Comparison of ENCODE assay signal across 9 mouse cellular contexts in genomic region chr7:47150420-47151061, GRCm38 (mm10). TPM values are rescaled to one million over a fixed set of nuclear protein-coding genes. Genes with fewer than 3 reads are reported as not detected.
DNase-seq lines count a peak whose midpoint lies in the region; ATAC-seq and TF ChIP-seq lines count a peak whose summit lies in the region.
"Had no signal": no experiment of that assay in that cellular context is flagged by ENCODE, and none has a peak within 500 bp of the region (broad histone marks: within the 10 kb centered on the region; RNA-seq: fewer than 3 reads in every experiment).

No protein-coding gene starts in this region.

- H3K27me3 ChIP-seq in embryonic facial prominence, embryonic 14.5 days (replicated peaks; ENCODE audit: control insufficient read depth, insufficient read depth, low read length) = no peaks in the 10 kb centered on the region
- no peaks in the 10 kb centered on the region for H3K27me3 ChIP-seq in hindbrain, postnatal 0 days (ENCODE audit: insufficient read depth, low read length)
- no peaks in the 10 kb centered on the region for H3K27me3 ChIP-seq in liver, embryonic 14.5 days (ENCODE audit: control insufficient read depth, insufficient read depth, low read length)
- H3K27me3 ChIP-seq in neural tube, embryonic 11.5 days (ENCODE audit: control insufficient read depth, insufficient read depth, low read length) = no peaks in the 10 kb centered on the region

- 5% methylated on average over 10 of the region's 11 CpGs for WGBS in embryonic facial prominence, embryonic 14.5 days
- WGBS in hindbrain, postnatal 0 days = 15% methylated on average over 11 of the region's 11 CpGs
- 11% methylated on average over 11 of the region's 11 CpGs for WGBS in liver, embryonic 14.5 days (ENCODE audit: insufficient replicate concordance)
- 8% methylated on average over 10 of the region's 11 CpGs for WGBS in neural tube, embryonic 11.5 days

- H3K9ac ChIP-seq in embryonic facial prominence, embryonic 14.5 days (ENCODE audit: low read depth, low read length) = no peak overlapping the region
- no peak overlapping the region for H3K9ac ChIP-seq in hindbrain, postnatal 0 days (replicated peaks; ENCODE audit: low read length)
- H3K9ac ChIP-seq in liver, embryonic 14.5 days (replicated peaks) = no peak overlapping the region
- H3K9ac ChIP-seq in neural tube, embryonic 11.5 days (ENCODE audit: low read length) = no peak overlapping the region

- H3K4me3 ChIP-seq in embryonic facial prominence, embryonic 14.5 days (ENCODE audit: low read depth, low read length) = no peak overlapping the region
- H3K4me3 ChIP-seq in hindbrain, postnatal 0 days (ENCODE audit: low read length) = no peak overlapping the region
- H3K4me3 ChIP-seq in liver, embryonic 14.5 days (ENCODE audit: insufficient read depth in 1 of 2, low read depth in 2 of 2, low read length in 2 of 2) = no peak overlapping the region
- no peak overlapping the region for H3K4me3 ChIP-seq in neural tube, embryonic 11.5 days (ENCODE audit: low read depth, low read length)

- peak; percentile 46 for DNase-seq in right cerebral cortex, adult 18-20 months
- no peak for DNase-seq in right cerebral cortex, postnatal 14 days
- peak; percentile 56 for DNase-seq in adrenal gland, postnatal 10 days
- DNase-seq in embryonic facial prominence, embryonic 14.5 days (ENCODE audit: low spot score) = peak; percentile 49
- peak; percentile 78 for DNase-seq in hindbrain, postnatal 0 days (ENCODE audit: low spot score)
- DNase-seq in liver, embryonic 14.5 days (ENCODE audit: low read depth in 3 of 3, low spot score in 3 of 3) = peak; percentile 12 to 36 (median 24)
- DNase-seq in neural tube, embryonic 11.5 days (ENCODE audit: low spot score) = no peak
- no peak for DNase-seq in testis, postnatal 14 days (ENCODE audit: low spot score)

- TF ChIP-seq CTCF in hindbrain, postnatal 0 days (IDR thresholded peaks at IDR 0.05; ENCODE audit: low read depth) = peak; percentile 91
- peak; percentile 72 for TF ChIP-seq CTCF in liver, embryonic 14.5 days (IDR thresholded peaks at IDR 0.05; ENCODE audit: low read depth)

- H3K36me3 ChIP-seq in embryonic facial prominence, embryonic 14.5 days (ENCODE audit: control insufficient read depth, insufficient read depth, low read length) = no peaks in the 10 kb centered on the region
- H3K36me3 ChIP-seq in hindbrain, postnatal 0 days (ENCODE audit: insufficient read depth, low read length) = no peaks in the 10 kb centered on the region
- H3K36me3 ChIP-seq in liver, embryonic 14.5 days (replicated peaks; ENCODE audit: control insufficient read depth, insufficient read depth, low read depth) = no peaks in the 10 kb centered on the region
- no peaks in the 10 kb centered on the region for H3K36me3 ChIP-seq in neural tube, embryonic 11.5 days (ENCODE audit: control insufficient read depth, insufficient read depth, low read length)

- TF ChIP-seq EP300 in liver, embryonic 14.5 days (IDR thresholded peaks at IDR 0.05; ENCODE audit: low read depth) = no peak

- H3K4me1 ChIP-seq in embryonic facial prominence, embryonic 14.5 days (ENCODE audit: control insufficient read depth, insufficient read depth, low read length) = no peaks in the 10 kb centered on the region
- H3K4me1 ChIP-seq in hindbrain, postnatal 0 days (ENCODE audit: insufficient read depth, low read length) = no peaks in the 10 kb centered on the region
- no peaks in the 10 kb centered on the region for H3K4me1 ChIP-seq in liver, embryonic 14.5 days (replicated peaks; ENCODE audit: control insufficient read depth in 2 of 2, insufficient read depth in 2 of 2, low read length in 1 of 2)
- H3K4me1 ChIP-seq in neural tube, embryonic 11.5 days (ENCODE audit: control insufficient read depth, insufficient read depth, low read length) = no peaks in the 10 kb centered on the region

- H3K9me3 ChIP-seq in embryonic facial prominence, embryonic 14.5 days (ENCODE audit: control insufficient read depth, low read length) = no peaks in the 10 kb centered on the region
- no peaks in the 10 kb centered on the region for H3K9me3 ChIP-seq in hindbrain, postnatal 0 days (ENCODE audit: low read length)
- no peaks in the 10 kb centered on the region for H3K9me3 ChIP-seq in liver, embryonic 14.5 days (ENCODE audit: control insufficient read depth, low read length)
- H3K9me3 ChIP-seq in neural tube, embryonic 11.5 days (ENCODE audit: control insufficient read depth, low read length) = no peaks in the 10 kb centered on the region

- no peak overlapping the region for H3K27ac ChIP-seq in embryonic facial prominence, embryonic 14.5 days (replicated peaks; ENCODE audit: low read depth, low read length)
- H3K27ac ChIP-seq in hindbrain, postnatal 0 days = no peak overlapping the region
- no peak overlapping the region for H3K27ac ChIP-seq in liver, embryonic 14.5 days
- no peak overlapping the region for H3K27ac ChIP-seq in neural tube, embryonic 11.5 days (ENCODE audit: low read depth, low read length)

- ATAC-seq in embryonic facial prominence, embryonic 14.5 days (ENCODE audit: low read depth) = no peak
- peak; percentile 71 for ATAC-seq in hindbrain, postnatal 0 days
- no peak for ATAC-seq in liver, embryonic 14.5 days (ENCODE audit: insufficient read depth)
- 0 out of 2 replicates have a peak, but pooled peaks have one; percentile 23 for ATAC-seq in neural tube, embryonic 11.5 days (ENCODE audit: insufficient read depth, low FRiP score, low TSS enrichment)

- H3K4me2 ChIP-seq in embryonic facial prominence, embryonic 14.5 days (ENCODE audit: low read depth, low read length) = peak overlapping the region; percentile 16; the same call in 1 of the 2 replicates
- H3K4me2 ChIP-seq in hindbrain, postnatal 0 days (ENCODE audit: low read depth, low read length) = 0 out of 2 replicates have a peak overlapping the region, but pooled peaks have one; percentile 33
- H3K4me2 ChIP-seq in liver, embryonic 14.5 days (ENCODE audit: low read depth) = no peak overlapping the region
- no peak overlapping the region for H3K4me2 ChIP-seq in neural tube, embryonic 11.5 days (ENCODE audit: low read depth)

RNA-seq across cellular contexts. Expression of gene Ptpn5, which starts 17.1 kb away (rescaled TPM):
- 1 to 10 TPM in 1 of 2 experiments, under 1 TPM in 1; 0.81 to 1.5 TPM for total RNA-seq in adrenal gland, postnatal 10 days (2021)
- 2.0 and 3.0 TPM in 2 replicates for polyA plus RNA-seq in embryonic facial prominence, embryonic 14.5 days (2014; fragmentation: Nextera tagmentation; extraction: Ambion mirVana)
- total RNA-seq in hindbrain, postnatal 0 days (2014; rRNA removed) = 98.3 and 107 TPM in 2 replicates
- 129 and 138 TPM in 2 replicates for polyA plus RNA-seq in hindbrain, postnatal 0 days (2015; fragmentation: Nextera tagmentation; extraction: Ambion mirVana)
- polyA plus RNA-seq in liver, embryonic 14.5 days (2012; rRNA removed) = 0.16 TPM in 1 of 2 replicates, not detected in the other
- polyA plus RNA-seq in liver, embryonic 14.5 days (2014; fragmentation: Nextera tagmentation; extraction: Ambion mirVana) = not detected in 2 replicates
- polyA plus RNA-seq in neural tube, embryonic 11.5 days (2014; fragmentation: Nextera tagmentation; extraction: Ambion mirVana) = 28.1 and 30.0 TPM in 2 replicates

RNA-seq across cellular contexts. Expression of gene Mrgpra6, which starts 54.2 kb away (rescaled TPM):
- not detected for total RNA-seq in adrenal gland, postnatal 10 days (2021)
- polyA plus RNA-seq in embryonic facial prominence, embryonic 14.5 days (2014; fragmentation: Nextera tagmentation; extraction: Ambion mirVana) = not detected in 2 replicates
- not detected in 2 replicates for total RNA-seq in hindbrain, postnatal 0 days (2014; rRNA removed)
- not detected in 2 replicates for polyA plus RNA-seq in hindbrain, postnatal 0 days (2015; fragmentation: Nextera tagmentation; extraction: Ambion mirVana)
- not detected in 2 replicates for polyA plus RNA-seq in liver, embryonic 14.5 days (2012; rRNA removed)
- polyA plus RNA-seq in liver, embryonic 14.5 days (2014; fragmentation: Nextera tagmentation; extraction: Ambion mirVana) = not detected in 2 replicates
- polyA plus RNA-seq in neural tube, embryonic 11.5 days (2014; fragmentation: Nextera tagmentation; extraction: Ambion mirVana) = not detected in 2 replicates
- polyA plus RNA-seq: frontal cortex, adult 2 months had no signal

Comparison
In these comparisons a context has a peak if more than half of its experiments do, and no peak if none do; other contexts are left out.
1. DNase-seq: peak in right cerebral cortex, adult 18-20 months (single experiment), adrenal gland, postnatal 10 days (single experiment), embryonic facial prominence, embryonic 14.5 days (single experiment), hindbrain, postnatal 0 days (single experiment) and liver, embryonic 14.5 days (3 of 3); none in right cerebral cortex, postnatal 14 days (single experiment), neural tube, embryonic 11.5 days (single experiment) and testis, postnatal 14 days (single experiment).
2. ATAC-seq: peak in hindbrain, postnatal 0 days (single experiment) and neural tube, embryonic 11.5 days (single experiment); none in embryonic facial prominence, embryonic 14.5 days (single experiment) and liver, embryonic 14.5 days (single experiment).
3. H3K4me2 ChIP-seq: peak in embryonic facial prominence, embryonic 14.5 days (single experiment) and hindbrain, postnatal 0 days (single experiment); none in liver, embryonic 14.5 days (single experiment) and neural tube, embryonic 11.5 days (single experiment).